Mouse (Mus musculus): ENCODE measurements at regions not wholly inside any gene's neighbourhood (a gene's known extent, or its start where the extent isn't known, plus 50 kb on each side); places are given as distances from the start of the nearest gene placed in this dataset.
"Not testable (repeated sequence)": the region's sequence is repeated elsewhere in the genome, so short reads cannot be mapped to it uniquely, and the experiment has no call there.

GRCm38 (mm10) chr5:3283083-3283482 lies 58.2 kb upstream of the Cdk6 start:
- Histone ChIP-seq H3K4me3 (ENCODE audit: insufficient read depth, poor library complexity, severe bottlenecking) (no peak overlapping the region), H3K79me3 (ENCODE audit: low read depth) (no peaks in the 10 kb centered on the region), H3ac (ENCODE audit: control insufficient read depth, insufficient read length, low read depth) (no peak overlapping the region), H3K27me3 (ENCODE audit: control insufficient read depth, insufficient read depth, insufficient read length) (no peaks in the 10 kb centered on the region), H3K79me2 (ENCODE audit: control insufficient read depth, insufficient read depth) (no peaks in the 10 kb centered on the region), H3K36me3 (ENCODE audit: control insufficient read depth, insufficient read depth) (no peaks in the 10 kb centered on the region)
- TF ChIP-seq USF1 (IDR thresholded peaks at IDR 0.05; ENCODE audit: low read depth) = no peak
- no peak for TF ChIP-seq MAX (IDR thresholded peaks at IDR 0.05)
- TF ChIP-seq CEBPB (IDR thresholded peaks at IDR 0.05; ENCODE audit: low read depth) = no peak
- TF ChIP-seq MYOG (IDR thresholded peaks at IDR 0.05; ENCODE audit: control insufficient read depth, extremely low read depth, insufficient read length) = no peak

- H3K27me3 ChIP-seq (ENCODE audit: control insufficient read depth, insufficient read depth, insufficient read length); H3K4me3 ChIP-seq (ENCODE audit: insufficient read depth, poor library complexity, severe bottlenecking); H3K79me3 ChIP-seq (ENCODE audit: low read depth); H3K36me3 ChIP-seq (ENCODE audit: control insufficient read depth, insufficient read depth); H3ac ChIP-seq (ENCODE audit: control insufficient read depth, insufficient read length, low read depth); H3K79me2 ChIP-seq (ENCODE audit: control insufficient read depth, insufficient read depth): not testable (repeated sequence)
These were observed 57.0 kb upstream of the Cdk6 start for GRCm38 (mm10) chr5:3284335-3284734.

- H3K4me3 ChIP-seq (ENCODE audit: insufficient read depth, poor library complexity, severe bottlenecking); H3K79me3 ChIP-seq (ENCODE audit: low read depth); H3K79me2 ChIP-seq (ENCODE audit: control insufficient read depth, insufficient read depth); H3K36me3 ChIP-seq (ENCODE audit: control insufficient read depth, insufficient read depth); H3K27me3 ChIP-seq (ENCODE audit: control insufficient read depth, insufficient read depth, insufficient read length); H3ac ChIP-seq (ENCODE audit: control insufficient read depth, insufficient read length, low read depth): not testable (repeated sequence)
These were observed 51.3 kb upstream of the Cdk6 start for GRCm38 (mm10) chr5:3289991-3290417.
